Mouse (Mus musculus): Measurements from ENCODE around the gene Gm20822.
"Not testable (repeated sequence)": the region's sequence is repeated elsewhere in the genome, so short reads cannot be mapped to it uniquely, and the experiment has no call there.

Gene Gm20822

GRCm38 (mm10) chrY:15884671-15885070, at the start of gene Gm20822:
Gene Gm20822 (minus strand): TSS chrY:15884771.
- DNase-seq (ENCODE audit: low spot score) = not testable (repeated sequence)
